Mouse (Mus musculus): ENCODE results near the gene Mlh3.

GRCm38 (mm10) chr12:85193923-85194622, 76.3 kb downstream of the Mlh3 start:
- TF ChIP-seq TAL1 (conservative IDR thresholded peaks at IDR 0.05; ENCODE audit: low read depth, low read length) (no peak; the same call in 1 of the 2 replicates), CTCF (IDR thresholded peaks at IDR 0.05; ENCODE audit: low read depth, low read length) (no peak), GATA2 (IDR thresholded peaks at IDR 0.05; ENCODE audit: borderline replicate concordance, low read depth, low read length) (no peak), GATA1 (IDR thresholded peaks at IDR 0.05; ENCODE audit: borderline replicate concordance, low read length) (no peak)

All from G1E (cell line).